Mouse (Mus musculus) MEL (cell line): ENCODE results near the gene Thsd1.

Source experiments
- CHD1 ChIP-seq: IDR thresholded peaks from 2 replicates; pipeline ENCODE4 v1.6.1; 2012; ENCODE audit warnings: low read depth, mild to moderate bottlenecking, inconsistent platforms, low read length, improper control_type of control experiment
- CTCF ChIP-seq, 3 experiments: IDR thresholded peaks in 2 of 3; conservative IDR thresholded peaks in 1 of 3; 2 replicates each; pipeline ENCODE4 v1.5.1; 2011 to 2012; ENCODE audit warnings: low read length in 3 of 3, low read depth in 2 of 3, mild to moderate bottlenecking in 2 of 3, improper control_type of control experiment in 1 of 3, inconsistent platforms in 1 of 3, mixed read lengths in 1 of 3, moderate library complexity in 1 of 3; ENCODE audit not compliant: control insufficient read depth in 1 of 3, insufficient read depth in 1 of 3, poor library complexity in 1 of 3, severe bottlenecking in 1 of 3
- ELF1 ChIP-seq: IDR thresholded peaks from 2 replicates; pipeline ENCODE4 v1.6.1; 2014; ENCODE audit warnings: low read depth, mild to moderate bottlenecking, inconsistent platforms, low read length, improper control_type of control experiment, moderate library complexity
- EP300 ChIP-seq, 2 experiments: IDR thresholded peaks; 2 replicates each; pipeline ENCODE4 v1.6.1; 2011; ENCODE audit warnings: improper control_type of control experiment in 2 of 2, low read length in 2 of 2, low read depth in 1 of 2, mild to moderate bottlenecking in 1 of 2
- ETS1 ChIP-seq: IDR thresholded peaks from 2 replicates; pipeline ENCODE4 v1.6.1; 2012; ENCODE audit warnings: low read depth, mild to moderate bottlenecking, inconsistent platforms, low read length, improper control_type of control experiment, moderate library complexity
- GATA1 ChIP-seq: IDR thresholded peaks from 2 replicates; pipeline ENCODE4 v1.6.1; 2011; ENCODE audit warnings: low read depth, low read length, improper control_type of control experiment
- MAX ChIP-seq: IDR thresholded peaks from 2 replicates; pipeline ENCODE4 v1.6.1; 2011; ENCODE audit warnings: low read length, improper control_type of control experiment
- MXI1 ChIP-seq: IDR thresholded peaks from 2 replicates; pipeline ENCODE4 v1.6.1; 2011; ENCODE audit warnings: mild to moderate bottlenecking, low read depth, low read length, improper control_type of control experiment
- NRF1 ChIP-seq: IDR thresholded peaks from 2 replicates; pipeline ENCODE4 v1.6.1; 2014; ENCODE audit warnings: low read depth, mild to moderate bottlenecking, inconsistent platforms, low read length, improper control_type of control experiment, moderate library complexity; ENCODE audit not compliant: poor library complexity, insufficient read depth, severe bottlenecking
- POLR2A ChIP-seq, 2 experiments: IDR thresholded peaks; 2 replicates each; pipeline ENCODE4 v1.6.1; 2011 to 2012; ENCODE audit warnings: low read length in 2 of 2, mild to moderate bottlenecking in 2 of 2, control low read depth in 1 of 2, improper control_type of control experiment in 1 of 2, low read depth in 1 of 2, moderate library complexity in 1 of 2; ENCODE audit not compliant: control insufficient read depth in 1 of 2, insufficient read depth in 1 of 2, poor library complexity in 1 of 2
- POLR2AphosphoS5 ChIP-seq: IDR thresholded peaks from 2 replicates; pipeline ENCODE4 v1.6.1; 2012; ENCODE audit warnings: low read depth, borderline replicate concordance, mild to moderate bottlenecking, inconsistent platforms, low read length, moderate library complexity, mixed read lengths
- SIN3A ChIP-seq: IDR thresholded peaks from 2 replicates; pipeline ENCODE4 v1.6.1; 2012; ENCODE audit warnings: low read length, improper control_type of control experiment, inconsistent platforms
- ZNF384 ChIP-seq: IDR thresholded peaks from 2 replicates; pipeline ENCODE4 v1.6.1; 2012; ENCODE audit warnings: low read depth, mild to moderate bottlenecking, inconsistent platforms, low read length, improper control_type of control experiment

- TF ChIP-seq CTCF (IDR thresholded peaks at IDR 0.05 in 2 of 3, conservative IDR thresholded peaks at IDR 0.05 in 1 of 3; ENCODE audit: control insufficient read depth in 1 of 3, insufficient read depth in 1 of 3, low read depth in 2 of 3, low read length in 3 of 3, poor library complexity in 1 of 3, severe bottlenecking in 1 of 3) (no peak), ZNF384 (no peak), POLR2AphosphoS5 (no peak), POLR2A (IDR thresholded peaks at IDR 0.05; ENCODE audit: control insufficient read depth in 1 of 2, insufficient read depth in 1 of 2, low read depth in 1 of 2, low read length in 2 of 2, poor library complexity in 1 of 2) (no peak), ELF1 (no peak), ETS1 (no peak), MXI1 (no peak), EP300 (IDR thresholded peaks at IDR 0.05; ENCODE audit: low read depth in 1 of 2, low read length in 2 of 2) (no peak), MAX (no peak), SIN3A (no peak), NRF1 (no peak), CHD1 (no peak), GATA1 (no peak)
Measured at GRCm38 (mm10) chr8:22273142-22273541, 46.0 kb downstream of the Thsd1 start.
